Mouse (Mus musculus) thymus, adult 2 months (tissue): ENCODE measurements around the gene Slc38a3. TPM values are rescaled to one million over a fixed set of nuclear protein-coding genes. Genes with fewer than 3 reads are reported as not detected.

Experiments used
- DNase-seq: peaks from one replicate; pipeline ENCODE4 v3.0.0; 2021
- H3K27ac ChIP-seq: fragments of 200-500 bp; 2 replicates; pipeline ENCODE4 v1.5.1; 2012; ENCODE audit warnings: low read length, control low read depth; ENCODE audit not compliant: control insufficient read depth, insufficient read depth
- H3K27me3 ChIP-seq: fragments of 200-500 bp; 2 replicates; pipeline ENCODE4 v1.6.1; 2012; ENCODE audit warnings: mild to moderate bottlenecking, low read length, moderate library complexity, mixed read lengths; ENCODE audit not compliant: control insufficient read depth, insufficient read depth
- H3K36me3 ChIP-seq: fragments of 200-500 bp; 2 replicates; pipeline ENCODE4 v1.6.1; 2012; ENCODE audit warnings: mild to moderate bottlenecking, low read length, moderate library complexity; ENCODE audit not compliant: control insufficient read depth, insufficient read depth
- H3K4me1 ChIP-seq: fragments of 200-500 bp; replicated peaks from 2 replicates; pipeline ENCODE4 v1.6.1; 2012; ENCODE audit warnings: low read length; ENCODE audit not compliant: control insufficient read depth, insufficient read depth
- H3K4me3 ChIP-seq: fragments of 200-500 bp; 2 replicates; pipeline ENCODE4 v1.5.1; 2012; ENCODE audit warnings: mild to moderate bottlenecking, low read length, control low read depth, moderate library complexity; ENCODE audit not compliant: control insufficient read depth, insufficient read depth
- CTCF ChIP-seq: fragments of 200-500 bp; IDR thresholded peaks from 2 replicates; pipeline ENCODE4 v1.5.1; 2012; ENCODE audit warnings: mild to moderate bottlenecking, control low read depth, low read length, moderate library complexity, borderline replicate concordance; ENCODE audit not compliant: control insufficient read depth, poor library complexity, insufficient read depth; ENCODE audit errors: extremely low read depth
- POLR2A ChIP-seq: fragments of 200-500 bp; IDR thresholded peaks from 2 replicates; pipeline ENCODE4 v1.6.1; 2012; ENCODE audit warnings: mild to moderate bottlenecking, low read length, control low read depth, moderate library complexity; ENCODE audit not compliant: control insufficient read depth, poor library complexity, insufficient read depth; ENCODE audit errors: extremely low read depth
- WGBS: fragments of 180-500 bp; shearing (Covaris S2); methylation state at CpG from one replicate; pipeline ENCODE4 v1.1.7; 2018; 5-methylcytosine and 5-hydroxymethylcytosine counted together
- polyA plus RNA-seq: library from polyadenylated mRNA; depleted of rRNA; stranded (reverse); fragments of >200 nt; gene quantifications from 2 replicates; pipeline ENCODE4 v1.2.3, GENCODE M21; 2012

Gene Slc38a3
- polyA plus RNA-seq, 1 experiment, result 11.2 TPM

GRCm38 (mm10) chr9:107630576-107630975 is 38.8 kb downstream of the Slc38a3 start:
- no peak overlapping the region for H3K4me3 ChIP-seq
- TF ChIP-seq POLR2A, result no peak
- TF ChIP-seq CTCF, result no peak
- H3K36me3 ChIP-seq, result no peaks in the 10 kb centered on the region
- 70% methylated on average over 4 of the region's 4 CpGs for whole genome bisulfite sequencing
- no peak for DNase-seq
- H3K27me3 ChIP-seq, result no peaks in the 10 kb centered on the region
- peak overlapping the region; percentile 79; the same call in 1 of the 2 replicates for H3K27ac ChIP-seq
- H3K4me1 ChIP-seq, result peaks cover 71% of the 10 kb centered on the region

- H3K4me1 ChIP-seq, result peaks cover 77% of the 10 kb centered on the region
- peak; percentile 63 for DNase-seq
- TF ChIP-seq CTCF, result no peak
- no peak for TF ChIP-seq POLR2A
- H3K27ac ChIP-seq, result peak overlapping the region; percentile 79
- H3K27me3 ChIP-seq, result no peaks in the 10 kb centered on the region
- WGBS, result 42% methylated on average over 14 of the region's 14 CpGs
- no peak overlapping the region for H3K4me3 ChIP-seq
- H3K36me3 ChIP-seq, result no peaks in the 10 kb centered on the region
These were observed 39.4 kb downstream of the Slc38a3 start for GRCm38 (mm10) chr9:107629901-107630425.

GRCm38 (mm10) chr9:107629411-107629730 is 40.0 kb downstream of the Slc38a3 start:
- 11% methylated on average over 4 of the region's 4 CpGs for WGBS
- TF ChIP-seq POLR2A (no peak), CTCF (no peak)
- H3K27ac ChIP-seq, result peak overlapping the region; percentile 79
- no peak overlapping the region for H3K4me3 ChIP-seq
- no peaks in the 10 kb centered on the region for H3K36me3 ChIP-seq
- peaks cover 83% of the 10 kb centered on the region for H3K4me1 ChIP-seq
- DNase-seq, result peak; percentile 26
- no peaks in the 10 kb centered on the region for H3K27me3 ChIP-seq

- DNase-seq, result peak; percentile 33
- no peaks in the 10 kb centered on the region for H3K36me3 ChIP-seq
- 68% methylated on average over 15 of the region's 15 CpGs for WGBS
- TF ChIP-seq POLR2A (no peak), CTCF (no peak)
- peaks cover 88% of the 10 kb centered on the region for H3K4me1 ChIP-seq
- H3K4me3 ChIP-seq, result no peak overlapping the region
- no peaks in the 10 kb centered on the region for H3K27me3 ChIP-seq
- H3K27ac ChIP-seq, result peak overlapping the region; percentile 79
These were observed 40.5 kb downstream of the Slc38a3 start for GRCm38 (mm10) chr9:107628721-107629410.

GRCm38 (mm10) chr9:107627387-107628255 is 41.7 kb downstream of the Slc38a3 start:
- H3K4me1 ChIP-seq, result peaks cover 90% of the 10 kb centered on the region
- no peaks in the 10 kb centered on the region for H3K36me3 ChIP-seq
- H3K4me3 ChIP-seq, result no peak overlapping the region

GRCm38 (mm10) chr9:107626844-107627277 is 42.5 kb downstream of the Slc38a3 start:
- peak; percentile 94 for DNase-seq
- TF ChIP-seq CTCF, result peak; percentile 96; the same call in 1 of the 2 replicates
- 0 out of 2 replicates have a peak, but pooled peaks have one; percentile 15 for TF ChIP-seq POLR2A
- Histone ChIP-seq H3K27ac (peak overlapping the region; percentile 75), H3K4me1 (peaks cover 82% of the 10 kb centered on the region), H3K27me3 (no peaks in the 10 kb centered on the region), H3K4me3 (peak overlapping the region; percentile 26), H3K36me3 (0 out of 2 replicates have a peak, but pooled peaks cover 4% of the 10 kb centered on the region)
- WGBS, result 0% methylated on average over 2 of the region's 2 CpGs

More at GRCm38 (mm10) chr9:107627387-107628255, 41.7 kb downstream of the Slc38a3 start:
- 73% methylated on average over 20 of the region's 20 CpGs for WGBS
- DNase-seq, result peak; percentile 22
- Histone ChIP-seq H3K27me3 (no peaks in the 10 kb centered on the region), H3K27ac (peak overlapping the region; percentile 75)
- no peak for TF ChIP-seq CTCF
- no peak for TF ChIP-seq POLR2A
